Mouse (Mus musculus) adrenal gland, adult (tissue): ENCODE measurements at regions not wholly inside any gene's neighbourhood (a gene's known extent, or its start where the extent isn't known, plus 50 kb on each side); places are given as distances from the start of the nearest gene placed in this dataset.

Source experiments
- DNase-seq, 2 experiments: peaks; one replicate each; pipeline ENCODE4 v3.0.0; 2022 to 2023; ENCODE audit warnings: low spot score in 1 of 2; ENCODE audit not compliant: inconsistent age in 2 of 2

- DNase-seq, result no peak
Observed at GRCm38 (mm10) chr10:67430805-67431204, 104.5 kb upstream of the Egr2 start.

- DNase-seq, result peak in 1 of 2 experiments; percentile 65
Observed at GRCm38 (mm10) chr10:67439042-67439635, 96.1 kb upstream of the Egr2 start.

DNA sequence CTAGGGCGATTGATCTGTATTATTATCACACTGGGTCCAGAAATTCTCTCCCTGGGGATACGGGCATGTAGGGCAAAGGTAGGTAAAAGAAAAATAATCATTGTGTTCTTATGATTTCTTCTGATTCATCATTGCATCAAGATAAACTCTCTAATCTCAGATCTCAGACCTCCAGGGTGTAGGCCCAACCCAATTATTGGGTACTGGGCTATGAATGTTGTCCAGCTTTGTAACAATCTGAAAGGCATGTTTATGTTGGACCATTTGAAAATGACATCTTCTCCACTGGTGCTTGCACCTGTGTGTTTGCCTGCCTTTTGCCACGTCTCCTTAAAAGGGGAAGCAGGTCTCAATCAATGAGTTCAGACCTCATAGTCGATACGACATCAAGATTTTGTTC is 95.4 kb upstream of the Egr2 start:
- DNase-seq, result no peak

GRCm38 (mm10) chr10:67441243-67441642 is 94.0 kb upstream of the Egr2 start:
- no peak for DNase-seq

DNA sequence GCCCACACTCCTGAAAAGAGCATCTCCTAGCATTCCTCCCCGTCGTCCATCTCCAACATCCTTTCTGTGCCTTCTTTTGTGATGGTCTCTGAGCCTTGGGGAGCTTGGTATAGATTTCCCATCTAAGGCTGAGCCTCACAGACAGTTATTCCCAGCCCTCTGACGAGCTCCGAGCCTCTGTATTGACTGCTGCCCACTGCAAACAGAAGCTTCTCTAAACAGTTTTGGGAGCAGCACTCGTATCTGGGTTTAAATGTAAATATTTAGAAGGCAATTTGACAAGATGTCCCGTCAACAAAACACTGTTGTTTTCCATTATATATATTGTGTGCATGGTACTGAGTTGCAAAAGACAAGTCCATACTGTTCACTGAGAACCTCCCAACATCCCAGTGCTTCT is 86.4 kb upstream of the Egr2 start:
- DNase-seq, result no peak

GRCm38 (mm10) chr10:67454149-67454548 is 81.1 kb upstream of the Egr2 start:
- no peak for DNase-seq

DNA sequence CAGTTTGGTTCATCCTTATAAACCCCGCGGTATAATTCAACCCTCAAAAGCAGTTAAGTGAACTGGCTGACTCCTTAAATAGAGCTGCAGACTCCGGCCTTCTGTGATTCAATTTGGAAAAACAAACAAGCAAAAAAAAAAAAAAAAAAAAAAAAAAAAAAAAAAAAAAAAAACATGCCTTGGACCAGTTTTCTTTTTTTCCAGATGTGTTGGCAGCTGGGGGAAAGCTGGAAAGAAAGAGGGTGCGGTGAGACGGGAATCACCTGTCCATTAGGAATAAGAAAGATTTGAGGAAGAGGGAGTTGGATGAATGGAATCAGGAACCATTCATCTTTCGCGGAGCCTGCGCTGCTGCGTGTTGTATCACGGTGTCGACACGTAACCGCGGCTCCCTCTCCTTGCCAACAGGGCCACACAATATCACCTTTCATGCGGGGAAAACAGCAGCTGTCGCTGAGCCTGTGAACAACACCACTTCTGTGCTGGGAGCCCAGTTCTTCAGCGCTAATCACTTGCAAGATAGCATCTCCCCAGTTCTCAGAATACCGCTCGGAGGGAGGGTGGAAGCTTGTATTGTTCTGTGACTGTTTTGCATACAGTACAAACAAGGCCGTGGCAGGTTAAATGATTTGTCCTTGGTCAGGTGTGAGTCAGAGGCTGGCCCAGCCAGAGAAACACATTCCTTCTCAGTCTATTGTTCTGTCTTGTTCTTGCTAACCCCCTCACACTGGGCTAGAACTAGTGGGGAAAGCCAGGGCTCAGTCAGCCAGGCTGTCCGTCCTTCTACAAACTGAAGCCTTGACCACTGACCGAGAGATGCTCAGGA is 76.6 kb upstream of the Egr2 start:
- DNase-seq, result no peak

DNA sequence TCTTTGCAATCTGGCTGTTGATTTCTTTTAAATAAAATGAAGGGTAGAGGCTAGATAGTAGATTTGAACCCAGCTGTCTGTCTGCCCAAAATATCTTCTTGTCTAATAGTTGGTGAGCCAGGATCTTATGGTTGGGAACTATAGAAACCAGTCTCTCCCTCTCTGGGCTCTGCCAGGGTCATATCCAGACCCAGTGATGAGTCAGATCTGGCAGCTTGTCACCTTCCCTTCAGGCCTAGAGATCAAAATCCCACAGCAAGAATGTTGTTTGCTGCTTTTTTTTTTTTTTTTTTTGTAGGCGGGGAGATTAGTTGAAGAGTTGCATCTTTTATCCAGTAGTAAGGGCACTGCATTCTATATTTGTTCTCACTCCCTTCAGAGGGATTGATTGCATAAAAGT is 74.0 kb upstream of the Egr2 start:
- peak; percentile 35 to 62 for DNase-seq

DNA sequence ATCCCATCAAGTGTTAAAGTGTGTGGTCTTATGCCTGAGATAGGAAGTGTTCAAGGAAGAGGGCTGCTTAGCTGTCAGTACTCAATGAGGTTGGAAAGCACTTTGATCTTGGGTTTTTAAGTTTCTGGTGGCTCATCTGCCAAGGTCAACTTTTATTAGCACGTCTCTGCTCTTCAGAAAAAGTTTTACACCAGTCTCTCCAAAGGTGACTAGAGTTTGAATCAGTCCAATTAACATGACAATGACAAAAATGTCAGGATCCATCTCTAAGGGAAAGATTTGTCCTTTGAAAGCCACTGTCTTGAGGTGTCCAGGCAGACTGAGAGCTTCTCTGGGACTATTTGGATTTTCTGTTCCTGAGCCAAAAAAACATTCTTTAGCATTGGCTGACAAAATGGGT is 73.4 kb upstream of the Egr2 start:
- no peak for DNase-seq

DNA sequence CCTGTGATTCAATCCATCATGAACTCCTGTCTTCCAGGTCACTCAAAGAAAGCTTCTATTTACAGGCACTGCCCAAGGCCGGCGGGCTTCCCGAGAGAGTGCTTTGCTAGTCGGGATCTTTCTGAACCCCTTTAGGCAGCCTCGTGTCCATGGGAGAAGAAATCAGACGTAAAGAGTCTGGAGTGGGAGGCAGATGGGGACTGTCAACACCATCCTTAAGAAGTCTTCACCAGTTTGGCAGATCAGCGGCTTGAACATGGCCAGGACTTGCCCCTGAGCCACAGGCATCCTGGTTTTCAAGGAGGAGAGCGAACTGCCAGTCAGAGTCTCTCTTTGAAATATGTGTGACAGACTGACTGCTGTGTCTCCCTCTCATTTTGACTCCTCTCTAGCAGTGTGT is 66.6 kb upstream of the Egr2 start:
- DNase-seq, result peak in 1 of 2 experiments; percentile 37

DNA sequence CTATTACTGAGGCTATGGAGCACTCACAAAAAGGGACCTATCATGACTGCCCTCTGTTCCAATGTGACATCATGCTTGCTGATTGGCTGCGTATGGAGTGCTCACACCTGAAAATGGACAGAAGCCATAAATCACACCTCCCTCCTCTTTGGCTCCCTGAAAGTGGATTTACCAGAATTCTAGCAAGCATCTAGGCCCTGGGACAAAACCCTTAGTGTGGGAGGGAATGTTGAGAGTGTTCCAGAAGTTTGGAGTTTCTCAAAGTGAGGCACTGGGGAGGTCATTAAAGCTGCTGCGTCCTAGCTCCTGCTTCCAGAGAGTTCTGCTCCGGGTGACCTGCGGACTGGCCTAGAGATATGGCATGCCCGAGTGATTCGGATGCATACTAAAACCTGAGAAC is 62.3 kb upstream of the Egr2 start:
- DNase-seq, result no peak

- DNase-seq, result no peak
Observed at GRCm38 (mm10) chr10:67474336-67474735, 60.9 kb upstream of the Egr2 start.

- no peak for DNase-seq
Observed at GRCm38 (mm10) chr10:67482268-67482667, 53.0 kb upstream of the Egr2 start.

- no peak for DNase-seq
Observed at GRCm38 (mm10) chr10:67483371-67483770, 51.9 kb upstream of the Egr2 start.

DNA sequence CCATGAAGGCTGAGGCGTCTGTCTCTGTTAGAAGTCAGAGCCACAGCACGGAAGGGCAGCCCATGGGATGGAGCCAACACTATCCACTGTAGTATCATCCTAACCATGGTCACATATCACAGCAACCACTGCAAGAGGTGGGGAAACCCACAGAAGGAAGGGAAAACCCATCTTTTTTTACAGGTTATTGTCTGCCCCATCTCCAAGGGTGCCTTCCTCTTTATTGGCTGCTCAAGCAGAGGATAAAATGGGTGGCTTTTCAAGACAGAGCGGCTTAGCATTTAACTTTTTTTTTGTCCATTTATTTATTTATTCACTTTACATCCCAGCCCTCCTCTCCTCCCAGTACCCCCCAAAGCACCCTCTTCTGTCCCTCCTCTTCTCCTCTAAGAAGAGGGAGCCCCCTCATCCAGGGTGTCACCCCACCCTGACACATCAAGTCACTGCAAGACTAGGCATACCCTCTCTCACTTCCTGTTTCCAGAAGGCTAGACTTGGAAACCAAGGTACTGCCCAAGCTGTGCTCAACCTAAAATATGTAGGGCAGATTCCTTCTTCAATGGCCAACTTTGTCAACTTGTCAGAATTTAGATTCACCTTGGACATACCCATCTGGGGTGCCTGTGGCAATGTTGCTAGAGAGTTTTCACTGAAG is 51.1 kb upstream of the Egr2 start:
- DNase-seq, result no peak
